Mouse (Mus musculus): ENCODE results near the gene Slc9b1. TPM values are rescaled to one million over a fixed set of nuclear protein-coding genes. Genes with fewer than 3 reads are reported as not detected.

Gene Slc9b1
- total and polyA plus RNA-seq, 3 experiments = 0.13 to 7.4 (median 0.55) TPM

- H3K27me3 ChIP-seq (ENCODE audit: insufficient read depth, low read length) = peaks cover 8% of the 10 kb centered on the region; the same call in 1 of the 2 replicates
- no peak for DNase-seq (ENCODE audit: low spot score)
- H3K9me3 ChIP-seq (replicated peaks) = no peaks in the 10 kb centered on the region
- no peak overlapping the region for H3K4me3 ChIP-seq (ENCODE audit: low read depth, low read length)
- no peaks in the 10 kb centered on the region for H3K4me1 ChIP-seq (ENCODE audit: insufficient read depth, low read depth, low read length)
- H3K36me3 ChIP-seq (replicated peaks) = no peaks in the 10 kb centered on the region
- no peak for ATAC-seq (ENCODE audit: extremely low read depth, insufficient number of reproducible peaks, low FRiP score, poor library complexity, severe bottlenecking)
- TF ChIP-seq GATA1 (IDR thresholded peaks at IDR 0.05; ENCODE audit: borderline replicate concordance, low read length) (no peak), CTCF (IDR thresholded peaks at IDR 0.05; ENCODE audit: low read depth, low read length) (no peak), TAL1 (conservative IDR thresholded peaks at IDR 0.05; ENCODE audit: low read depth, low read length) (no peak), GATA2 (IDR thresholded peaks at IDR 0.05; ENCODE audit: borderline replicate concordance, low read depth, low read length) (no peak), POLR2AphosphoS5 (IDR thresholded peaks at IDR 0.05; ENCODE audit: insufficient replicate concordance, low read depth, low read length) (no peak)
Measured at GRCm38 (mm10) chr3:135357394-135357793, 9.6 kb downstream of the Slc9b1 start.

DNA sequence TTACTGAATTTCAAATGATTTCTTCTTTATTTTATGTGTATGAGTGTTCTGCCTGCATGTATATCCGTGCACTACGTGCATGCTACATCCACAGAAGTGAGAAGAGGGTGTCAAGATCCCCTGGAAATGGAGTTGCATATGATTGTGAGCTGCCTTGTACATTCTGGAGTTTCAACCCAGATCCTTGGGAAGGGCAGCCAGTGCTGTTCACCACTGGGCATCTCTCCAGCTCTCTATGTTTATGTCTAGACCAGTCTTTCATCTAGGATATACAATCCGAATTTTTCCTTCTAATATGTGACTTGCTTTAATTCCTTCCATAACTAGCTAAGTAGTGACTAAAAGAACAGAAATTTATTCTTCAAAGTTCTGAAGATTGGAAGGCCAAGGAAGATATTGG is 28.0 kb downstream of the Slc9b1 start:
- Histone ChIP-seq H3K4me3 (ENCODE audit: low read depth, low read length) (no peak overlapping the region), H3K36me3 (replicated peaks) (no peaks in the 10 kb centered on the region), H3K9me3 (replicated peaks) (no peaks in the 10 kb centered on the region), H3K27me3 (ENCODE audit: insufficient read depth, low read length) (peaks cover 24% of the 10 kb centered on the region), H3K4me1 (ENCODE audit: insufficient read depth, low read depth, low read length) (peaks cover 2% of the 10 kb centered on the region; the same call in 1 of the 2 replicates)
- TF ChIP-seq GATA2 (IDR thresholded peaks at IDR 0.05; ENCODE audit: borderline replicate concordance, low read depth, low read length) = no peak
- TF ChIP-seq TAL1 (conservative IDR thresholded peaks at IDR 0.05; ENCODE audit: low read depth, low read length) = no peak
- TF ChIP-seq CTCF (IDR thresholded peaks at IDR 0.05; ENCODE audit: low read depth, low read length) = no peak
- TF ChIP-seq GATA1 (IDR thresholded peaks at IDR 0.05; ENCODE audit: borderline replicate concordance, low read length) = no peak
- no peak for TF ChIP-seq POLR2AphosphoS5 (IDR thresholded peaks at IDR 0.05; ENCODE audit: insufficient replicate concordance, low read depth, low read length)
- ATAC-seq (ENCODE audit: extremely low read depth, insufficient number of reproducible peaks, low FRiP score, poor library complexity, severe bottlenecking) (no peak), DNase-seq (ENCODE audit: low spot score) (no peak)

DNA sequence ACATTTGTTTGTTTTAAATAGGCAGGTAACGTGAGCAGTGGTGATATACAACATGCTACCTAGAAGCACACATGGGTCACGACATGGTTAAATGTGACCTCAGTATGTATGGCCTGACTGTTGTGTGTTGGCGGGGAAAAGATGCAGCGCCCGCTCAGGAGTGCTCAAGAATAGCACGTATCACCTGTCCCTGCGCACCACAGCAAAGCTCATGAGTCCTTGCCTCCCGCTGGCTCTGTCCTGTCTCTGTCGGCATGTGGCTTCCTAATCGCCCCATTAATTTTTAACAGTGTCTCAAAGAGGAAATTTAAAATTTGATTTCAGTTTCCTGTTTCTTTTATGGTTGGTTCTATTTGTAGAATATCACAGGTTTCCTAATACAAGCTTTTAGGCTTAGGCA is 29.6 kb downstream of the Slc9b1 start:
- TF ChIP-seq POLR2AphosphoS5 (IDR thresholded peaks at IDR 0.05; ENCODE audit: insufficient replicate concordance, low read depth, low read length) (no peak), CTCF (IDR thresholded peaks at IDR 0.05; ENCODE audit: low read depth, low read length) (no peak), GATA2 (IDR thresholded peaks at IDR 0.05; ENCODE audit: borderline replicate concordance, low read depth, low read length) (no peak), GATA1 (IDR thresholded peaks at IDR 0.05; ENCODE audit: borderline replicate concordance, low read length) (no peak), TAL1 (conservative IDR thresholded peaks at IDR 0.05; ENCODE audit: low read depth, low read length) (no peak)
- Histone ChIP-seq H3K27me3 (ENCODE audit: insufficient read depth, low read length) (peaks cover 24% of the 10 kb centered on the region), H3K9me3 (replicated peaks) (no peaks in the 10 kb centered on the region), H3K36me3 (replicated peaks) (no peaks in the 10 kb centered on the region), H3K4me3 (ENCODE audit: low read depth, low read length) (no peak overlapping the region), H3K4me1 (ENCODE audit: insufficient read depth, low read depth, low read length) (peaks cover 2% of the 10 kb centered on the region; the same call in 1 of the 2 replicates)
- DNase-seq (ENCODE audit: low spot score) (no peak), ATAC-seq (ENCODE audit: extremely low read depth, insufficient number of reproducible peaks, low FRiP score, poor library complexity, severe bottlenecking) (no peak)

- ATAC-seq (ENCODE audit: extremely low read depth, insufficient number of reproducible peaks, low FRiP score, poor library complexity, severe bottlenecking) (no peak), DNase-seq (ENCODE audit: low spot score) (no peak)
- no peaks in the 10 kb centered on the region for H3K4me1 ChIP-seq (ENCODE audit: insufficient read depth, low read depth, low read length)
- H3K27me3 ChIP-seq (ENCODE audit: insufficient read depth, low read length) = peaks cover 30% of the 10 kb centered on the region
- no peak overlapping the region for H3K4me3 ChIP-seq (ENCODE audit: low read depth, low read length)
- TF ChIP-seq POLR2AphosphoS5 (IDR thresholded peaks at IDR 0.05; ENCODE audit: insufficient replicate concordance, low read depth, low read length) (no peak), CTCF (IDR thresholded peaks at IDR 0.05; ENCODE audit: low read depth, low read length) (no peak), GATA1 (IDR thresholded peaks at IDR 0.05; ENCODE audit: borderline replicate concordance, low read length) (no peak), GATA2 (IDR thresholded peaks at IDR 0.05; ENCODE audit: borderline replicate concordance, low read depth, low read length) (no peak), TAL1 (conservative IDR thresholded peaks at IDR 0.05; ENCODE audit: low read depth, low read length) (no peak)
- no peaks in the 10 kb centered on the region for H3K36me3 ChIP-seq (replicated peaks)
- no peaks in the 10 kb centered on the region for H3K9me3 ChIP-seq (replicated peaks)
Measured at GRCm38 (mm10) chr3:135379868-135380267, 32.0 kb downstream of the Slc9b1 start.

DNA sequence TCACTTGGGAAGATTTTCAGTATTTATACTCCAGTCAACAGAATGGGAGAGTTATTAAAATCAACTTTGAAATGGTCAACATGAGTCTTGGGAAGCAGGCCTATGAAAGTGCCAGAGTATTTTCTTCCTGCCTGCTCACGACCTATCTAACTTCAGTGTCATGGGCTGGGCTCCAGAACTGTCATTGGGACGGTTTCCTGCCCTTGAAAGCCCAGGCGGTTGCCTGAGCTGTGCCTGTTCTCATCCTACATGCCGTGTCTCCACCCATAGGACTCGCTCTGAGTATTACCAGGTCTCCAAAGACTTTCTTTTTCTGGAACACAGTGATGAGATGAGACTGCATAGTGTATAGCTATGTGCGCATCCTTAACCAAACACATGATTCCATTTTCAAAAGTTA is 45.4 kb downstream of the Slc9b1 start:
- Histone ChIP-seq H3K36me3 (replicated peaks) (no peaks in the 10 kb centered on the region), H3K27me3 (ENCODE audit: insufficient read depth, low read length) (no peaks in the 10 kb centered on the region), H3K4me3 (ENCODE audit: low read depth, low read length) (no peak overlapping the region), H3K4me1 (ENCODE audit: insufficient read depth, low read depth, low read length) (peaks cover 2% of the 10 kb centered on the region; the same call in 1 of the 2 replicates), H3K9me3 (replicated peaks) (no peaks in the 10 kb centered on the region)
- TF ChIP-seq GATA2 (IDR thresholded peaks at IDR 0.05; ENCODE audit: borderline replicate concordance, low read depth, low read length) = no peak
- no peak for TF ChIP-seq CTCF (IDR thresholded peaks at IDR 0.05; ENCODE audit: low read depth, low read length)
- TF ChIP-seq POLR2AphosphoS5 (IDR thresholded peaks at IDR 0.05; ENCODE audit: insufficient replicate concordance, low read depth, low read length) = no peak
- TF ChIP-seq GATA1 (IDR thresholded peaks at IDR 0.05; ENCODE audit: borderline replicate concordance, low read length) = no peak
- no peak for TF ChIP-seq TAL1 (conservative IDR thresholded peaks at IDR 0.05; ENCODE audit: low read depth, low read length)
- DNase-seq (ENCODE audit: low spot score) (no peak), ATAC-seq (ENCODE audit: extremely low read depth, insufficient number of reproducible peaks, low FRiP score, poor library complexity, severe bottlenecking) (no peak)

DNA sequence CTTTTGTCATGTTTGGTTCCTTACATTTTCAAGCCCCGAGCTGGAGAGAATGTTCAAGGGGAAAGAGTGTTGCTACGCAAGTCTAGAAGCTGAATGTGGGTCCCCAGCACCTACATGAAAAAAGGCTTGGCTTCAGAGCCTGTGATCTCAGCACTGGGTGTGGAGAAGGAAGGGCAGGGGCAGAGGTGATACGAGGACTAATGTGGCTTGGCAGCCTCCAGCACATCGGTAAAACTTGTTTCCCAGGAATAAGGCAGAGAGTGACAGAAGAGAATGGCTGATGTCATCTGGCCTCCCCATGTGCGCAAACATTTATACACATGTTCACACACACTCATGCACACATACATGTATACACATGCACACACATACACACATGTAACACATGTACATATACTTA is 47.3 kb downstream of the Slc9b1 start:
- DNase-seq (ENCODE audit: low spot score) (no peak), ATAC-seq (ENCODE audit: extremely low read depth, insufficient number of reproducible peaks, low FRiP score, poor library complexity, severe bottlenecking) (no peak)
- no peak overlapping the region for H3K4me3 ChIP-seq (ENCODE audit: low read depth, low read length)
- H3K9me3 ChIP-seq (replicated peaks) = no peaks in the 10 kb centered on the region
- H3K4me1 ChIP-seq (ENCODE audit: insufficient read depth, low read depth, low read length) = peaks cover 2% of the 10 kb centered on the region; the same call in 1 of the 2 replicates
- TF ChIP-seq GATA2 (IDR thresholded peaks at IDR 0.05; ENCODE audit: borderline replicate concordance, low read depth, low read length) = no peak
- no peak for TF ChIP-seq TAL1 (conservative IDR thresholded peaks at IDR 0.05; ENCODE audit: low read depth, low read length)
- no peak for TF ChIP-seq GATA1 (IDR thresholded peaks at IDR 0.05; ENCODE audit: borderline replicate concordance, low read length)
- TF ChIP-seq CTCF (IDR thresholded peaks at IDR 0.05; ENCODE audit: low read depth, low read length) = no peak
- H3K36me3 ChIP-seq (replicated peaks) = no peaks in the 10 kb centered on the region
- no peaks in the 10 kb centered on the region for H3K27me3 ChIP-seq (ENCODE audit: insufficient read depth, low read length)

Data from G1E (cell line).